Mouse (Mus musculus) lung, postnatal 4 days (tissue): Measurements from ENCODE around the gene Arpp21.
"Not testable (repeated sequence)": the region's sequence is repeated elsewhere in the genome, so short reads cannot be mapped to it uniquely, and the experiment has no call there.

Experiments
- DNase-seq, 2 experiments: peaks; one replicate each; pipeline ENCODE4 v3.0.0; 2021

The Arpp21 gene

DNA sequence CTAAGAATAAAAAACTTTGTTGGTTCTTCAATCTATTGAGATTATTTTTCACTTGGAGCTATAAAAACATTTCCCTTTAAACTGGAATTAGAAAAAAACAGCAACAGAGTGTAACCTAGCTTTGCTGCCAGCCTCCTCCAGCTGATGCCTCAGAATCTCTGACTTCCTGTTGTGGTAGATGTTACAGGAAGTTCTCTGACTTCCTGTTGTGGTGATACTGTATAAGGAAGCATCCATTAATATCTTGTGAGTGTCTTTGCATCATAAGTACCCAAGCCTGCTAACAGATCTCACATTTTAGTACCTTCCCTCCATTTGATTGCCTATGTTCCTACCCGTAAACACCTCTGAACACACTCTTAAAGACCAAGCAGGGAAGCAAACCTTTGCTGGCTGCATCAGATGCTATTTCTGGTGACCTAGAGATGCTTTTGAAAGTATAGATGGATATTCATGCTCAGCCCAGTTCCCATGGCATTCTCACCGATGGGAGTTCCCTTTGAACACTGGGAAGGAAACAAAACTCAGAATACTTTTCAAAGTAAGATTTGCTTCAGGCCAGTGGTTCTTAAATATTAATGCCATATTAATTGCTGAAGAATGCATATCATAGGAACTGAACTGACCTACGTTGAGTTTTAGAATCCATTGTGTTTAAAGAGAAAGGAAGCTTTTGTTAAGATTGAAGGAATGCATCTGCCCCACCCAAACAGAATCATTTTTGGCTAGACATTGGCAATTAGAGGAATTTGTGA lies 134.7 kb downstream of the Arpp21 start:
- no peak for DNase-seq

DNA sequence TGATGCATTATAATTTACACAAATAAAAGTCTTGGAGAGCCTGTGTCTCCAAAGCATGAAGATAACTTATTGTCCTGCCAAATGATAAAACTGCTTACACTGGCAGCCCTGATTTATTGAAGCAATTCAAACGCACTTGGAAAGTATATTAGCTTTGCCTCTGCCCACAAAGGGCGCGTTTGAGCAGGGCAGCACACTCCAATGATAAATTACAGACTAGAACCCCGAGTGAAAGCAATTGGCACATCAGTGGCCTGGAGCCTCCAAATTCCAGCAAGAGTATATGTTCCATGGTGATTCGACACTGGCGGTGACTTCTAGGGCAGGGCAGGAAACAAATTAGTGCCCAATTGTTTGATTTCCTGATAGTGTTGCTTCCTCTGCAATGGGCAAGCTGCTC lies 137.5 kb downstream of the Arpp21 start:
- DNase-seq, result no peak

GRCm38 (mm10) chr9:112095708-112096107 lies 140.0 kb downstream of the Arpp21 start:
- no peak for DNase-seq

DNA sequence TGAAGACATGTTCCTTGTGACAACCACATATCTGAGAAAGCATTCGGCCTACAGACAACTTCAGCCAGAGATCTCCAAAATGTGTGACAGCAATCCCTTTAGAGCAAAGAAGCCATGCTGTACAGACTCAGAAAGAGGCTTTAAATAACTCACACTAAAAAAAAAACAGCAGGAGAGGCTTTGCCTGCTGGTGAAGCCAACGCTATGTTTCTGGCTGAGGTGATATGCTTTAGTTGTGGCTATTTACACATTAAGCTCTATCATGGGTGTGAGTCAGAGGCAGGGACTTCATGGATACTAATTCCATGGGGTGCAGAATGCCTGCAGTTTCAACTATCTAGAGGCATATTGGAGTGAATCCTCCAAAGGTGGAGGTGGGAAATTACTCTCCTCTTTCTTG lies 140.5 kb downstream of the Arpp21 start:
- no peak for DNase-seq

GRCm38 (mm10) chr9:112078903-112079302 lies 156.8 kb downstream of the Arpp21 start:
- no peak for DNase-seq

- DNase-seq, result no peak
Observed at GRCm38 (mm10) chr9:112078453-112078852, 157.3 kb downstream of the Arpp21 start.

GRCm38 (mm10) chr9:112075273-112075672 lies 160.5 kb downstream of the Arpp21 start:
- DNase-seq, result no peak

DNA sequence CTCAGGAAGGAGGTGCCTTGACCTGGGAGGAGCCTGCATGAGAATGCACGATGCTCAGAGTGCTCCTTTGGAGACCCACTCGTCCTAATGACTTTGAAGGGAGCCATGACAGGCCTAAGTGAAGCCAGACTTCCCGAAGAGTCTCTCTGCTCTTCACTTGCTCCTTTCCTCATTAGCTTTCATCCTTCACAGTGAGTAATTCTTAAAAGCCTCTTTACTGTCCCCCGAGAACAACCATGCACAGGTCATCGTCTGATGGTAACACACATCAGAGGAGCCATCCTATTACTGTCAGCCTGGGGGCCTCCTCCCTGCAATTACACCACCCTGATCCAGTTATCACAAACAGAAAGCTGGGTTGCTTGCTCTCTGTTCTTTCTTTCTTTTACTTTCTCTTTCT lies 160.9 kb downstream of the Arpp21 start:
- DNase-seq, result no peak

GRCm38 (mm10) chr9:112071368-112071767 lies 164.4 kb downstream of the Arpp21 start:
- no peak for DNase-seq

DNA sequence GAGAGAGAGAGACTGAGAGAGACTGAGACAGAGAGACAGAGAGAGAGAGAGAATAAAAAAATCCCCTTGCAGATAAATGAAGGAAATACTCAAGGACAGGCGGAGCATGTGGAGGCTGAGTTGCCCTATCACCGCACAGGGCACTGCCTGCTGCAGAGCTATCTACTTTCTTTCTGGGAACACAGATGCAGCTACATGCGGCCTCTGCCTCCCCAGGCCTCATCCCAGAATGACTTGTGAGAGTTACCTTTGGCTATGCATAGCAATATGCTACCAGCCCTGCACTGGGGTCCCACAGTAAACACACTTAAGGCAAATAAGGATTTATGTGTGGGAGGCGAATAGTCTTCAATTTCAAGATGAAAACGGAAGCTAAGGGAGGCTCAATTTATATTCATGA lies 164.8 kb downstream of the Arpp21 start:
- DNase-seq, result no peak

GRCm38 (mm10) chr9:112068250-112068649 lies 167.5 kb downstream of the Arpp21 start:
- no peak for DNase-seq

DNA sequence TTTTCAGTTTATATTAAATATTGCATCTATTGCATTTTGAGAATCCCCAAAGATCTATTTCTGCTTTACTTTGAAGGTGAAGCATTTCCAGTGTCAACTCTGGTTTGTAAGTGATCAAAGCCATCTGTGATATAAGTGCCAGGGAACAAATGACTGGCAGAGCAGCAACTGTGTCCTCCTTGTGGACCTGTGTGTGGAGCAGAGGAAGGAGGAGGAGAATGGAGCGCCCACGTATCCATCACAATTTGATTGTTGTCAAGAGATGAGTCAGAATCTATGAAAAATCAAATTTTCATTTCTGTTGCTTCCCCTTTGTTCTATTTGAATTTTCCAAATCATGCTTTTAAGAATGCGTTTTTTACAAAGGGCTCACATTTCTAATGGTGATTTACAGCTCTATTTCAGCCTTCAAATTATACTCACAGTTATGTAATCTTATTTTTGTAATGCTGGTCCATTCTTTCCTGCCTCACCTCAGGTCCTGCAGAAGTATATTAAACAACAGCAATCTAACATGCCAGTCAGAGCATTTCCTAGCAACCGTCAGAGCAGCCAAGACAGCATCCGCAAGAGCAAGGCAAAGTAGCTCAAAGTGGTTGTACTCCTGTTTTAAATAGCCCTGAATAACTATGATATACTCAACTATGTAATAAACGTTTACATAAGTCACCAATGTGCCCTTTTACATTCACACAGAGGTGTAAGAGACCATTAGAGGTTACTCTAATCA lies 174.9 kb downstream of the Arpp21 start:
- no peak for DNase-seq

DNA sequence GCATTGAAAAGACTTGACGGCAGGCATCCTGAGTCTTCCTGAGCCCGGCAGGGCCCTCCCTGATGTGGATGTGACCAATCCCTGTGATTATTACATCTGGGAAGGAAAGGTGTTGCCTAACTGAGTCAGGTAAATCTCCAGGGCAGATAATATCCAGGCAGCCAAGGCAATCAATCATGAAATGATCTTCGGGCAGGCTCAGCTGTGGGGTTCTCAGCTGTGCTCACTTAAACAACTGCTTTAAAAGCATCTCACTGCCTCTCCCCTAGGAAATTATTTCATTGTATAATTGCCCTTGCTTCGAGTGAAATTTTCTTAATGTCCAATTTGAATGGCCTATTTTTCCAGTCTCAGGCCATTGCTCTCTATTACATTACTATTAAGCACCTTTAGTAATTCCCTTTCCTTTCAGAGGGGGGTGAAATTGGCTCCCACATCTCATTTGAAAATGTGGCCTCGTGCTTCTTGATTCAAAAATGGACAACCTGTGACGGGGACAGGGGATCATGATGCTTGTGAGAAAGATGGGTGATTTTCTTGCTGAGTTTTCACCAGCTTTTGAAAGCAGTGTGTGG lies 180.8 kb downstream of the Arpp21 start:
- DNase-seq, result no peak

GRCm38 (mm10) chr9:112047903-112048467 lies 187.8 kb downstream of the Arpp21 start:
- no peak for DNase-seq

DNA sequence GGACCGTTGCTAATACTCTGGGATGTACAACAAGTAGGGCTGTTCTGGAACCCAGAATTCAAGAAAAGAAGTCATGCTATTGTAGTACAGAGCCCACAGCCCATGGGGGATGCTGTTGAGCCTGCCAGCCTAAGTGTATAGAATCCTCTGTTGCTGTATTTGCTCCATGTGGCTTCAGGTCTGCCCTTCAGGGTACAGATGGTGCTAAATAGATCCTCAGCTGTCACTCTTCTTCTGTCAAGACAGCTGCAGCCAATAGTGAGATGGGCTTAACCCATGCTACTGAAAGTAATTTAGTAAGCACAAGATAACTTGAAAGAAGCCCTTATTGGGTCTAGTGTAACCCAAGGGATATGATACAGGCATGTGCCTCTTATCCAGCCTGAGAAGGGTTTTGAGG lies 195.2 kb downstream of the Arpp21 start:
- DNase-seq, result no peak

DNA sequence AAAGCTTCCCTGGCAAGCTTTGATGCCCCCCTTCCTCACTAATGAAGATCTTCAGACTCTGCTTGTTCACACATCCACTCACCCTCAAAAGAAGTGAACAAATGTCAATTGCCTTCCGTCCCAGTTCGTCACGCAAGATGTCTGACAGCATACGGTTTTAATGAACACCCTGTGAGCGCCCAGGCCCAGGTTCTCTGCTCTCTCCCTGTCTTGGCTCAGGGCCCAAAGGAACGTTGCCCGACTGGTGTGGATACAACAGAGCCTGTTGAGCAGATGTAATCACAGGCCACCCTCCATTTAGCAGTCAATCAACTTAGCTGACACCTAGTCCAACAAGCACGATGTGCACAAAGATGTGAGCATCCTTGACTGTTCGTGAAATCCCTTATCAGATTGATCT lies 198.0 kb downstream of the Arpp21 start:
- DNase-seq, result no peak

DNA sequence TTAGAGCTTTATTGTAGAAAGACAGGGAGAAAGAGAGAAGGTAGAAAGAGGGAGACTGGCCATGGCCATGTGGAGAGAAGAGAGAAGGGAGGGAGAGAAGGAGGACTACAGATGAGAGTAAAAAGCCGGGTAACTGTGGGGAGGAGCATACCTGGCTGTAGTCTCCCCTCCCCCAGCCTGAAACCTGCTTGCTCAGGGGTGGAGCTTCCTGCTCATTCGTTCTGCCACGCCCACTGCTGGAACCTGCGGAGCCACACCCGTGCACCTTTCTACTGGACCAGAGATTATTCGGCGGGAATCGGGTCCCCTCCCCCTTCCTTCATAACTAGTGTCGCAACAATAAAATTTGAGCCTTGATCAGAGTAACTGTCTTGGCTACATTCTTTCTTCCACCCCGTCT lies 201.9 kb downstream of the Arpp21 start:
- not testable (repeated sequence) for DNase-seq

- no peak for DNase-seq
Observed at GRCm38 (mm10) chr9:112032169-112032568, 203.6 kb downstream of the Arpp21 start.

DNA sequence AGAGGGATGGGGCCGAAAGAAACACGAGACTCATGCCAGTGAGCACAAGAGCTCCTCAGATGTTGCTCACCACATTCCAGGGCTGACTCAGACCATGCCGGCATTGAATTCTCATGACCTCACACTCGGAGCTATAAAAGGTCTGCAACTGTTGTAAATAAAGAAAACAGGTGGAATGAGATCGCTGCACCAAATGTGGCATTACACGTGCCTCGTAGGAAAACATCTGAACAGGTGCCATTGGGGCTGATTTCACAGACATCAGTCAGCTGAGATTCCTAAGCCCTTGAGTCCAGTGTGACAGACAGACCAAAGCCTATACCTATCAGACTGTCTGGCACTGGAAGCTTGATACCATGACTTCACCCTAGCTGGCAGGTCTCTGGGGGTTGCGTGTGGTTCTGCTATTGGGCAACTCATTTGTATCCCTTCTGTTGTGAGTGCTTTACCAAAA lies 212.1 kb downstream of the Arpp21 start:
- DNase-seq, result no peak

- DNase-seq, result no peak
Observed at GRCm38 (mm10) chr9:112023111-112023510, 212.6 kb downstream of the Arpp21 start.
